Mouse (Mus musculus): ENCODE data around the gene Lrrc46.

DNA sequence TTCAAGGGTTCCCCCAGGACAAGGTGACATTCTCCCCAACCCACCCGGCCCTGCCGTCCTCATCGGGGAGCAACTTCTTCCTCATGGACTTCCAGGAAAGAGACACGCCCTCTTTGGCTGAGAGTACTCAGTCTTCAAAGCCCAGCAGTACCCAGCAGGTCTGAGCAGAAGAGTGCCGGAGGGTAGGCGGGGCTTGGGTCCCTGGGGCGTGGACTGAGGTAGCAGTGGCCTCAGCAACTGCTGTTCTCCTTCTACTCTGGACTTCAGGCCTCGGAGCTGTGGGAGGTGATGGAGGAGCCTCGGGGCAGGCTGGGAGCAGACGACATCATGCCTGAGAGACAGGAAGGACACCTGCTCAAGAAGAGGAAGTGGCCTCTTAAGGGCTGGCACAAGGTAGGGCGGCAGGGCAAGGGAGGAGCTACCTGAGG, 11.0 kb upstream of the Lrrc46 start:
- TF ChIP-seq POLR2A (IDR thresholded peaks at IDR 0.05; ENCODE audit: low read depth, low read length) (no peak), CTCF (IDR thresholded peaks at IDR 0.05; ENCODE audit: extremely low read depth, insufficient read depth, insufficient read length, insufficient replicate concordance) (no peak)

Data from spleen, adult 2 months (tissue).